15 mouse cellular contexts compared by ENCODE assay signal in the genomic region with DNA sequence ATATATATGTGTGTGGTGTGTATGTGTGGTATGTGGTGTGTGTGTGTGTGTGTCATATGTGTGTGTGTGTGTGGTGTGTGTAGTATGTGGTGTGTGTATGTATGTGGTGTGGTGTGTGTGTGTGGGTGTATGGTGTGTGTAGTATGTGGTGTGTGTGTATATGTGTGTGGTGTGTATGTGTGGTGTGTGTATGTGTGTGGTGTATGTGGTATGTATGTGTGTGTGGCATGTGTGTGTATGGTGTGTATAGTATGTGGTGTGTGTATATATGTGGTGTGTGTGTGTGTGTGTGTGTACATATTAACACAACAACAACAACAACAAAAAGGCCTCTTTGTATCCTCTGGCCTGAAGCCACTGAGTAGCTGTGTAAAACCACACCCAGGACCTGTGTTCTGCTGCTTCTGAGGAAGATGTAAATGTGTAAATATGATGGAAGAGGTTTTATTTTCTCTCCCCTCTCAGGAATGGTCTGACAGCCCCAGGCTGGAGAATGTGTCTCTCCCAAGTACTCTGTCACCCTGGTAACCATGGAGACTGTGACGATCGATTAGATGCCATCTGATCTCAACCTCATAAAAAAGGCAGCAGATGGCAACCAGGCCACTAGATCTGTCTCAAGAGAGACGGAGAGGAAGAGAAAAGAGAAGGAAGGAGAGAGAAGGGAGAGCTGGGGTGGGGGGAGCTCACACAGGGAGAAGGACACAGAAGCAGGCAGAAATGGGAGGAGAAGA. TPM values are rescaled to one million over a fixed set of nuclear protein-coding genes. Genes with fewer than 3 reads are reported as not detected.
DNase-seq lines count a peak whose midpoint lies in the region; ATAC-seq and TF ChIP-seq lines count a peak whose summit lies in the region.
"Had no signal": no experiment of that assay in that cellular context is flagged by ENCODE, and none has a peak within 500 bp of the region (broad histone marks: within the 10 kb centered on the region; RNA-seq: fewer than 3 reads in every experiment).

No protein-coding gene starts in this region.

- no peak overlapping the region for H3K27ac ChIP-seq in stomach, embryonic 15.5 days
- H3K27ac ChIP-seq in stomach, postnatal 0 days (replicated peaks) = no peak overlapping the region
- peak overlapping the region; percentile 55; the same call in 1 of the 2 replicates for H3K27ac ChIP-seq in forebrain, embryonic 15.5 days (replicated peaks)
- H3K27ac ChIP-seq in midbrain, embryonic 11.5 days (ENCODE audit: low read depth, low read length) = peak overlapping the region; percentile 27
- H3K27ac ChIP-seq: gastrocnemius, adult 2 months; limb, embryonic 10.5 days had no signal

- H3K4me1 ChIP-seq in stomach, embryonic 15.5 days = no peaks in the 10 kb centered on the region
- H3K4me1 ChIP-seq in stomach, postnatal 0 days (replicated peaks; ENCODE audit: control insufficient read depth, insufficient read depth) = no peaks in the 10 kb centered on the region
- peaks cover 24% of the 10 kb centered on the region for H3K4me1 ChIP-seq in forebrain, embryonic 15.5 days
- H3K4me1 ChIP-seq in midbrain, embryonic 11.5 days (ENCODE audit: control insufficient read depth, insufficient read depth, low read length) = peaks cover 13% of the 10 kb centered on the region

- no peak overlapping the region for H3K9ac ChIP-seq in stomach, embryonic 15.5 days
- no peak overlapping the region for H3K9ac ChIP-seq in stomach, postnatal 0 days (ENCODE audit: low read length)
- H3K9ac ChIP-seq in forebrain, embryonic 15.5 days (replicated peaks) = no peak overlapping the region
- no peak overlapping the region for H3K9ac ChIP-seq in midbrain, embryonic 11.5 days (ENCODE audit: low read length)

- WGBS in stomach, embryonic 15.5 days = 30% methylated on average over 3 of the region's 3 CpGs
- 44% methylated on average over 3 of the region's 3 CpGs for WGBS in stomach, postnatal 0 days
- WGBS in forebrain, embryonic 15.5 days = 25% methylated on average over 3 of the region's 3 CpGs
- 42% methylated on average over 3 of the region's 3 CpGs for WGBS in midbrain, embryonic 11.5 days

- DNase-seq in stomach, postnatal 0 days (ENCODE audit: low spot score) = no peak
- no peak for DNase-seq in midbrain, embryonic 11.5 days (ENCODE audit: low spot score, missing footprints)
- DNase-seq in retina, postnatal 1 day = peak; percentile 70
- DNase-seq in cerebellum, adult 8-10 months = no peak
- DNase-seq in urinary bladder, postnatal 25 days (ENCODE audit: low spot score) = no peak
- DNase-seq in left cerebral cortex, postnatal 36 days (ENCODE audit: low spot score in 2 of 2) = no peak
- DNase-seq: gastrocnemius, adult 2 months; kidney, adult 8-10 months; thymus, adult 2 months had no signal

- ATAC-seq in stomach, embryonic 15.5 days (ENCODE audit: insufficient read depth, low FRiP score, low read depth) = peak; percentile 35; the same call in 1 of the 2 replicates
- ATAC-seq in stomach, postnatal 0 days (ENCODE audit: low FRiP score, low TSS enrichment) = no peak
- ATAC-seq in forebrain, embryonic 15.5 days (replicated peaks) = peak; percentile 59
- ATAC-seq in midbrain, embryonic 11.5 days (ENCODE audit: low FRiP score) = peak; percentile 82

- no peak for TF ChIP-seq CTCF in stomach, postnatal 0 days (IDR thresholded peaks at IDR 0.05; ENCODE audit: low read depth)

- TF ChIP-seq EP300 in stomach, postnatal 0 days (optimal IDR thresholded peaks at IDR 0.05) = no peak

- H3K36me3 ChIP-seq in stomach, embryonic 15.5 days = no peaks in the 10 kb centered on the region
- H3K36me3 ChIP-seq in stomach, postnatal 0 days (ENCODE audit: control insufficient read depth, insufficient read depth, low read length) = no peaks in the 10 kb centered on the region
- no peaks in the 10 kb centered on the region for H3K36me3 ChIP-seq in forebrain, embryonic 15.5 days
- H3K36me3 ChIP-seq in midbrain, embryonic 11.5 days (ENCODE audit: control insufficient read depth, insufficient read depth, low read length) = no peaks in the 10 kb centered on the region
- H3K36me3 ChIP-seq: limb, embryonic 10.5 days had no signal

- no peak overlapping the region for H3K4me3 ChIP-seq in stomach, embryonic 15.5 days (replicated peaks)
- no peak overlapping the region for H3K4me3 ChIP-seq in stomach, postnatal 0 days (ENCODE audit: low read depth, low read length)
- no peak overlapping the region for H3K4me3 ChIP-seq in forebrain, embryonic 15.5 days
- H3K4me3 ChIP-seq in midbrain, embryonic 11.5 days (ENCODE audit: low read depth, low read length) = no peak overlapping the region
- H3K4me3 ChIP-seq: gastrocnemius, adult 2 months; limb, embryonic 10.5 days had no signal

- no peaks in the 10 kb centered on the region for H3K9me3 ChIP-seq in stomach, embryonic 15.5 days
- no peaks in the 10 kb centered on the region for H3K9me3 ChIP-seq in stomach, postnatal 0 days (ENCODE audit: control insufficient read depth, low read length)
- H3K9me3 ChIP-seq in forebrain, embryonic 15.5 days = no peaks in the 10 kb centered on the region
- no peaks in the 10 kb centered on the region for H3K9me3 ChIP-seq in midbrain, embryonic 11.5 days (ENCODE audit: control insufficient read depth, low read length)
- H3K9me3 ChIP-seq: limb, embryonic 10.5 days had no signal

- no peak overlapping the region for H3K4me2 ChIP-seq in stomach, embryonic 15.5 days
- no peak overlapping the region for H3K4me2 ChIP-seq in stomach, postnatal 0 days (replicated peaks; ENCODE audit: low read depth)
- H3K4me2 ChIP-seq in forebrain, embryonic 15.5 days (replicated peaks) = no peak overlapping the region
- H3K4me2 ChIP-seq in midbrain, embryonic 11.5 days = no peak overlapping the region

- no peaks in the 10 kb centered on the region for H3K27me3 ChIP-seq in stomach, embryonic 15.5 days (replicated peaks)
- no peaks in the 10 kb centered on the region for H3K27me3 ChIP-seq in stomach, postnatal 0 days (ENCODE audit: control insufficient read depth, insufficient read depth, low read length)
- H3K27me3 ChIP-seq in forebrain, embryonic 15.5 days = no peaks in the 10 kb centered on the region
- H3K27me3 ChIP-seq in midbrain, embryonic 11.5 days (ENCODE audit: control insufficient read depth, insufficient read depth, low read length) = no peaks in the 10 kb centered on the region; the same call in 1 of the 2 replicates

- intact Hi-C loops in left cerebral cortex, postnatal 36 days (cut with DNase I) = no loop called here

RNA-seq across cellular contexts. Expression of a gene that starts 42.7 kb away (rescaled TPM):
- 6.2 and 7.0 TPM in 2 replicates for polyA plus RNA-seq in stomach, embryonic 15.5 days (2015; fragmentation: Nextera tagmentation; extraction: Ambion mirVana)
- polyA plus RNA-seq in stomach, postnatal 0 days (2015; fragmentation: Nextera tagmentation; extraction: Ambion mirVana) = 4.1 and 5.2 TPM in 2 replicates
- polyA plus RNA-seq in forebrain, embryonic 15.5 days (2015; fragmentation: Nextera tagmentation; extraction: Ambion mirVana) = 4.5 and 5.3 TPM in 2 replicates
- 4.6 and 5.0 TPM in 2 replicates for polyA plus RNA-seq in midbrain, embryonic 11.5 days (2014; fragmentation: Nextera tagmentation; extraction: Ambion mirVana)
- 1 to 10 TPM; 7.4 to 9.1 TPM for total RNA-seq in left cerebral cortex, postnatal 36 days (2021)

RNA-seq across cellular contexts. Expression of a gene that starts 42.9 kb away (rescaled TPM):
- 0.05 and 0.10 TPM in 2 replicates for polyA plus RNA-seq in stomach, embryonic 15.5 days (2015; fragmentation: Nextera tagmentation; extraction: Ambion mirVana)
- polyA plus RNA-seq in stomach, postnatal 0 days (2015; fragmentation: Nextera tagmentation; extraction: Ambion mirVana) = not detected in 2 replicates
- polyA plus RNA-seq in forebrain, embryonic 15.5 days (2015; fragmentation: Nextera tagmentation; extraction: Ambion mirVana) = 24.3 and 25.4 TPM in 2 replicates
- 100 and 112 TPM in 2 replicates for polyA plus RNA-seq in midbrain, embryonic 11.5 days (2014; fragmentation: Nextera tagmentation; extraction: Ambion mirVana)
- total RNA-seq in left cerebral cortex, postnatal 36 days (2021) = under 1 TPM in 1 of 2 experiments, not detected in 1; 0.29 TPM
- total RNA-seq: common myeloid progenitor, adult 5-6 weeks; gastrocnemius, adult 2 months had no signal
- polyA plus RNA-seq: heart, embryonic 14.5 days; lung, embryonic 16.5 days had no signal

Comparison
In these comparisons a context has a peak if more than half of its experiments do, and no peak if none do; other contexts are left out.
1. H3K27ac ChIP-seq: peak in forebrain, embryonic 15.5 days (single experiment) and midbrain, embryonic 11.5 days (single experiment); none in stomach, embryonic 15.5 days (single experiment) and stomach, postnatal 0 days (single experiment).
2. RNA of a gene that starts 42.9 kb away (polyA plus RNA-seq): 100 to 112 TPM in midbrain, embryonic 11.5 days and 24.3 to 25.4 TPM in forebrain, embryonic 15.5 days; 0.05 to 0.10 TPM in stomach, embryonic 15.5 days and not detected in stomach, postnatal 0 days; every median in the first group is over 10 times any median in the second.